Mouse (Mus musculus): Measurements from ENCODE around the gene Gm20834.
"Not testable (repeated sequence)": the region's sequence is repeated elsewhere in the genome, so short reads cannot be mapped to it uniquely, and the experiment has no call there.

The Gm20834 gene

DNA sequence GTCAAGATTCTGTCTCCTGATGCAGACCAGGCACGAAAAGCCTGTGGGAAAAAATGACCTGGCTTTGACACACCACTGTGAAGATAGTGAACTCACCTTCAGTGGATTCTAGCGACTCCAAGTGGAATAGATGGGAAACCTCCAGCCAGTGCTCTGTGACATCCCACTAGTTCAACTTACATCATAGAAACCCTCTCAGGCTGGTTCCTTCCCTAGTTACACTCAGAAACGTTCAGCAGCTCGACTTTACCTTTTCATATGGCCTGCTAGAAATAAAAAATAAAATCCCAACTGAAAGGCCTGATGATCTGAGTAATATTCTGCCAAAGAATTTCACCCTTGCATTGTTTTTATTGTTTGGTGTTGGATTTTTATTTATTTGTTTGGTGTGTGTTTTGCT lies at the start of gene Gm20834:
TSS of gene Gm20834 (minus strand) at position 101 of the 400 bp plus-strand sequence.
- DNase-seq, result not testable (repeated sequence)
